Mouse (Mus musculus) testis, adult 2 months (tissue): Measurements from ENCODE around the gene Lzts2.
A peak's percentile ranks its signal among the peaks of the same experiment; 100 is the strongest.

Experiments
- CTCF ChIP-seq: fragments of 200-500 bp; IDR thresholded peaks from 2 replicates; pipeline ENCODE4 v1.5.1; 2012; ENCODE audit warnings: low read depth, mild to moderate bottlenecking, inconsistent platforms, low read length, moderate library complexity; ENCODE audit not compliant: control insufficient read depth, insufficient read depth, insufficient replicate concordance
- POLR2A ChIP-seq: fragments of 200-500 bp; IDR thresholded peaks from 2 replicates; pipeline ENCODE4 v1.6.1; 2012; ENCODE audit warnings: low read depth, mild to moderate bottlenecking, inconsistent platforms, low read length, moderate library complexity; ENCODE audit not compliant: control insufficient read depth

- TF ChIP-seq CTCF: no peak
- peak; percentile 30; the same call in 1 of the 2 replicates for TF ChIP-seq POLR2A
Measured at GRCm38 (mm10) chr19:45016341-45017215, 2.4 kb downstream of the Lzts2 start.
